Mouse (Mus musculus): ENCODE measurements around the gene Atxn7l3b.
A peak's percentile ranks its signal among the peaks of the same experiment; 100 is the strongest.

DNA sequence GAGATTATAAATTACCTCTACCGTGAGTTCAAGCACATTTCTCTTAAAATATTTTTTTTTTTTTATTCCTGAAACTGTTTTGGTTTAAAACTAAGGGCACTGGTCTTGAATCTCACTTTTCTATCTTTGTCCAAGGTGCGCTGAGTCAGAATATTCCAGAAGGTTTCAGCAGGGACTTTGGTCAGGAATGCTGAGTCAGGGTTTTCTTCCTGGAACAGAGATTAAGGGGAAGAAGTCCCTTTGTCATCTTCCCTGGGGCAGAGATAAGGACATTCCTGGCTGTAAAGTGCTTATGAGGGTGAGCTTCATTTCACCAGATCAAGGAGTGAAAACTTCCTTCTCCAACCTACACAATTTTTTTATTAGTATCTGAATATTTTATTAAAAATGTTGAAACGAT lies 46.7 kb downstream of the Atxn7l3b start:
- no peak for TF ChIP-seq CHD2 (IDR thresholded peaks at IDR 0.05; ENCODE audit: low read depth, low read length)
- TF ChIP-seq MAFK (IDR thresholded peaks at IDR 0.05; ENCODE audit: insufficient read depth, low read depth, low read length) = peak; percentile 97
- TF ChIP-seq ZNF384 (IDR thresholded peaks at IDR 0.05; ENCODE audit: low read depth, low read length) = no peak
